ENCODE assay signal across 22 mouse cellular contexts in genomic region chr2:130540266-130540665, GRCm38 (mm10). TPM values are rescaled to one million over a fixed set of nuclear protein-coding genes. Genes with fewer than 3 reads are reported as not detected.
DNase-seq lines count a peak whose midpoint lies in the region; ATAC-seq and TF ChIP-seq lines count a peak whose summit lies in the region.
"Had no signal": no experiment of that assay in that cellular context is flagged by ENCODE, and none has a peak within 500 bp of the region (broad histone marks: within the 10 kb centered on the region; RNA-seq: fewer than 3 reads in every experiment).

No protein-coding gene starts in this region.

- H3K4me1 ChIP-seq in spleen, adult 2 months (ENCODE audit: control insufficient read depth, insufficient read depth, insufficient read length) = peaks cover 17% of the 10 kb centered on the region; the same call in 1 of the 2 replicates
- H3K4me1 ChIP-seq in forebrain, postnatal 0 days (ENCODE audit: insufficient read depth) = no peaks in the 10 kb centered on the region
- H3K4me1 ChIP-seq: forebrain, embryonic 10.5 days; limb, embryonic 13.5 days had no signal

- peak overlapping the region; percentile 10; the same call in 1 of the 2 replicates for H3K27ac ChIP-seq in spleen, adult 2 months (ENCODE audit: insufficient read depth, low read length)
- H3K27ac ChIP-seq in forebrain, postnatal 0 days (ENCODE audit: low read depth, low read length) = no peak overlapping the region
- H3K27ac ChIP-seq: forebrain, embryonic 10.5 days; gastrocnemius, adult 2 months; left cerebral cortex, adult 2 months; limb, embryonic 13.5 days had no signal

- no peak overlapping the region for H3K4me3 ChIP-seq in spleen, adult 2 months (ENCODE audit: extremely low read depth, insufficient read depth, insufficient read length)
- no peak overlapping the region for H3K4me3 ChIP-seq in forebrain, postnatal 0 days (ENCODE audit: low read depth, low read length)
- H3K4me3 ChIP-seq: forebrain, embryonic 10.5 days; gastrocnemius, adult 2 months; left cerebral cortex, adult 2 months; limb, embryonic 13.5 days had no signal

- no peak overlapping the region for H3K4me2 ChIP-seq in forebrain, postnatal 0 days (ENCODE audit: low read depth)
- H3K4me2 ChIP-seq: limb, embryonic 13.5 days had no signal

- peak in 1 of 2 experiments; percentile 13 for DNase-seq in spleen, adult 2 months (ENCODE audit: low read depth in 1 of 2, low spot score in 2 of 2)
- no peak for DNase-seq in spleen, adult 12 weeks (ENCODE audit: low spot score)
- peak; percentile 39 to 45 for DNase-seq in natural killer cell, adult 2 months (ENCODE audit: low spot score in 2 of 2)
- peak; percentile 69 to 82 for DNase-seq in thymus, postnatal 36 days
- no peak for DNase-seq in kidney, adult 18-20 months
- DNase-seq in forebrain, postnatal 0 days = no peak
- no peak for DNase-seq in frontal cortex, adult 2 months (ENCODE audit: extremely low spot score in 1 of 2, low spot score in 1 of 2)
- DNase-seq: cerebellum, adult 11 months; gastrocnemius, adult 2 months; heart, adult 18-20 months; heart, postnatal 10 days; midbrain, embryonic 14.5 days had no signal

- peaks cover 31% of the 10 kb centered on the region for H3K36me3 ChIP-seq in spleen, adult 2 months (ENCODE audit: control insufficient read depth, insufficient read depth, low read length)
- peaks cover 92% of the 10 kb centered on the region for H3K36me3 ChIP-seq in forebrain, postnatal 0 days (ENCODE audit: insufficient read depth)

- H3K9me3 ChIP-seq in forebrain, postnatal 0 days (ENCODE audit: low read length) = no peaks in the 10 kb centered on the region
- H3K9me3 ChIP-seq: forebrain, embryonic 10.5 days; limb, embryonic 13.5 days had no signal

- H3K9ac ChIP-seq in forebrain, postnatal 0 days = no peak overlapping the region
- H3K9ac ChIP-seq: limb, embryonic 13.5 days had no signal

- 28% methylated on average over 9 of the region's 9 CpGs for WGBS in spleen, adult 2 months
- 94% methylated on average over 9 of the region's 9 CpGs for WGBS in forebrain, postnatal 0 days

- peak; percentile 53 for ATAC-seq in common myeloid progenitor, adult 5-6 weeks (replicated peaks; ENCODE audit: low read depth, poor library complexity, severe bottlenecking)
- ATAC-seq in forebrain, postnatal 0 days = no peak
- ATAC-seq: hindbrain, embryonic 16.5 days had no signal

- no peak for TF ChIP-seq CTCF in spleen, adult 2 months (IDR thresholded peaks at IDR 0.05; ENCODE audit: extremely low read depth, insufficient read depth, insufficient read length, insufficient replicate concordance)
- TF ChIP-seq CTCF in forebrain, postnatal 0 days (IDR thresholded peaks at IDR 0.05; ENCODE audit: low read depth) = no peak

- H3K27me3 ChIP-seq in spleen, adult 2 months (ENCODE audit: control insufficient read depth, insufficient read depth, low read length) = no peaks in the 10 kb centered on the region
- no peaks in the 10 kb centered on the region for H3K27me3 ChIP-seq in forebrain, postnatal 0 days (ENCODE audit: insufficient read depth, low read length)
- H3K27me3 ChIP-seq: limb, embryonic 13.5 days had no signal

- no peak for TF ChIP-seq POLR2A in spleen, adult 2 months (IDR thresholded peaks at IDR 0.05; ENCODE audit: low read depth, low read length)

RNA-seq across cellular contexts. Expression of gene Mrps26, which starts 23.3 kb away (rescaled TPM):
- 59.3 and 87.9 TPM in 2 replicates for polyA plus RNA-seq in spleen, adult 2 months (2012; rRNA removed)
- 52.1 and 53.8 TPM in 2 replicates for total RNA-seq in common myeloid progenitor, adult 5-6 weeks (2017)
- total RNA-seq in forebrain, postnatal 0 days (2014; rRNA removed) = 46.2 and 59.7 TPM in 2 replicates
- polyA plus RNA-seq in forebrain, postnatal 0 days (2015; fragmentation: Nextera tagmentation; extraction: Ambion mirVana) = 113 and 119 TPM in 2 replicates
- 80.5 and 86.1 TPM in 2 replicates for polyA plus RNA-seq in frontal cortex, adult 2 months (2012; rRNA removed)

RNA-seq across cellular contexts. Expression of gene Oxt, which starts 35.7 kb away (rescaled TPM):
- 0.32 TPM in 1 of 2 replicates, not detected in the other for polyA plus RNA-seq in spleen, adult 2 months (2012; rRNA removed)
- not detected in 2 replicates for total RNA-seq in common myeloid progenitor, adult 5-6 weeks (2017)
- total RNA-seq in forebrain, postnatal 0 days (2014; rRNA removed) = 4.0 and 8.8 TPM in 2 replicates
- polyA plus RNA-seq in forebrain, postnatal 0 days (2015; fragmentation: Nextera tagmentation; extraction: Ambion mirVana) = 2.2 and 8.1 TPM in 2 replicates
- polyA plus RNA-seq in frontal cortex, adult 2 months (2012; rRNA removed) = 0.76 TPM in 1 of 2 replicates, not detected in the other
- total RNA-seq: gastrocnemius, adult 2 months; heart, adult 18-20 months had no signal
- polyA plus RNA-seq: embryonic facial prominence, embryonic 14.5 days; forebrain, embryonic 10.5 days; kidney, embryonic 14.5 days; limb, embryonic 13.5 days; liver, embryonic 16.5 days; stomach, embryonic 16.5 days had no signal

RNA-seq across cellular contexts. Expression of gene Avp, which starts 42.1 kb away (rescaled TPM):
- polyA plus RNA-seq in spleen, adult 2 months (2012; rRNA removed) = not detected in 2 replicates
- not detected in 2 replicates for total RNA-seq in common myeloid progenitor, adult 5-6 weeks (2017)
- total RNA-seq in forebrain, postnatal 0 days (2014; rRNA removed) = 87.2 and 92.1 TPM in 2 replicates
- polyA plus RNA-seq in forebrain, postnatal 0 days (2015; fragmentation: Nextera tagmentation; extraction: Ambion mirVana) = 83.0 and 181 TPM in 2 replicates
- polyA plus RNA-seq in frontal cortex, adult 2 months (2012; rRNA removed) = 0.50 and 0.76 TPM in 2 replicates
- total RNA-seq: gastrocnemius, adult 2 months had no signal
- polyA plus RNA-seq: embryonic facial prominence, embryonic 14.5 days; forebrain, embryonic 10.5 days; hindbrain, embryonic 16.5 days; kidney, embryonic 14.5 days; limb, embryonic 13.5 days; liver, embryonic 16.5 days; midbrain, embryonic 14.5 days; neural tube, embryonic 11.5 days; stomach, embryonic 16.5 days had no signal

Comparison
In these comparisons a context has a peak if more than half of its experiments do, and no peak if none do; other contexts are left out.
1. DNase-seq: peak in natural killer cell, adult 2 months (2 of 2) and thymus, postnatal 36 days (2 of 2); none in spleen, adult 12 weeks (single experiment), kidney, adult 18-20 months (single experiment), forebrain, postnatal 0 days (single experiment) and frontal cortex, adult 2 months (0 of 2).
2. RNA of gene Avp, which starts 42.1 kb away (polyA plus RNA-seq): 83.0 to 181 TPM in forebrain, postnatal 0 days; 0.50 to 0.76 TPM in frontal cortex, adult 2 months and not detected in spleen, adult 2 months; every median in the first group is over 10 times any median in the second.